Mouse (Mus musculus) heart, adult 2 months (tissue): ENCODE measurements around the gene Tnpo1.
A peak's percentile ranks its signal among the peaks of the same experiment; 100 is the strongest.

Experiments used
- CTCF ChIP-seq: fragments of 200-600 bp; IDR thresholded peaks from 2 replicates; pipeline ENCODE4 v1.8.1; 2022; ENCODE audit warnings: antibody characterized with exemption, mild to moderate bottlenecking, moderate library complexity
- POLR2A ChIP-seq: fragments of 200-500 bp; IDR thresholded peaks from 2 replicates; pipeline ENCODE4 v1.6.1; 2011; ENCODE audit warnings: mild to moderate bottlenecking, low read depth, low read length, control low read depth; ENCODE audit not compliant: insufficient read depth

- TF ChIP-seq POLR2A (no peak), CTCF (peak; percentile 29; the same call in 1 of the 2 replicates)
Measured at GRCm38 (mm10) chr13:98834199-98834598, 92.0 kb downstream of the Tnpo1 start.
